Mouse (Mus musculus): ENCODE data around the gene Gm10024.
"Not testable (repeated sequence)": the region's sequence is repeated elsewhere in the genome, so short reads cannot be mapped to it uniquely, and the experiment has no call there.

Gene Gm10024

DNA sequence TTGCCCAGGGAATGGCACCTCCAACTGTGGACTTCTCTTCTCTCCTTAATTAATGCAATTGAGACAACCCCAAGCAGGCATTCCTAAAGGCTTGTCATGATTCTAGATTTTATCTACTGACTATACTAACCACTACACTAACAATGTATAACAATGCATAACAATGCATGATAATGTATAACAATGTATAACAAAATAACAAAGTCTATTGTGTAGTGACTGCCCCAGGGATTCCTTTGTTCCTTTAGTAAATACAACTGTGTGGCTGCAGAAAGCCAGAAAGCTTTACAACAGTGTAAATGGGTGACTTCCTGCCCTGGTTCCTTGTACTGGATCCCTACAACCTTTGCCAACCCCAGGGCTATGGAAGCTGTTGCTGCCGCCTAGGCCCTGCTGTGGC is 24.7 kb downstream of the Gm10024 start:
- DNase-seq (ENCODE audit: low spot score), result no peak

DNA sequence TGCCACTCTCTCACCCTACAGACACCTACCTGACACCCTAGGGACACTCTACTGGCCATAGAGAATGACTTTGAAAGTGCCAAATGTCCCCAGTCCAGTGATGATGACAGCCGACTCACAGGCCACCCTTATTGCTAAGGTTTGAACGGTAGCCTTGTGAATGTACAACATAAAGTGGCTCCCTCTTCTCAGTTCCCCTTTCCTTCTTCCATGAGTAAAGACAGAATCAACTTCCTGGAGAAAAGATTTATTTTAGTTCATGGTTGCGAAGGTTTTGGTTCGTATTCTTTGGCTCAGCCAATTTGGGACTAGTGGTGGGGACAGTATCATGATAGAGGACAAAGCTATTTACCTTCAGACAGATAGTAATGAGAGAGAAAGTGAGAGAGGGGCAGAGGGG is 27.7 kb downstream of the Gm10024 start:
- DNase-seq (ENCODE audit: low spot score), result no peak

DNA sequence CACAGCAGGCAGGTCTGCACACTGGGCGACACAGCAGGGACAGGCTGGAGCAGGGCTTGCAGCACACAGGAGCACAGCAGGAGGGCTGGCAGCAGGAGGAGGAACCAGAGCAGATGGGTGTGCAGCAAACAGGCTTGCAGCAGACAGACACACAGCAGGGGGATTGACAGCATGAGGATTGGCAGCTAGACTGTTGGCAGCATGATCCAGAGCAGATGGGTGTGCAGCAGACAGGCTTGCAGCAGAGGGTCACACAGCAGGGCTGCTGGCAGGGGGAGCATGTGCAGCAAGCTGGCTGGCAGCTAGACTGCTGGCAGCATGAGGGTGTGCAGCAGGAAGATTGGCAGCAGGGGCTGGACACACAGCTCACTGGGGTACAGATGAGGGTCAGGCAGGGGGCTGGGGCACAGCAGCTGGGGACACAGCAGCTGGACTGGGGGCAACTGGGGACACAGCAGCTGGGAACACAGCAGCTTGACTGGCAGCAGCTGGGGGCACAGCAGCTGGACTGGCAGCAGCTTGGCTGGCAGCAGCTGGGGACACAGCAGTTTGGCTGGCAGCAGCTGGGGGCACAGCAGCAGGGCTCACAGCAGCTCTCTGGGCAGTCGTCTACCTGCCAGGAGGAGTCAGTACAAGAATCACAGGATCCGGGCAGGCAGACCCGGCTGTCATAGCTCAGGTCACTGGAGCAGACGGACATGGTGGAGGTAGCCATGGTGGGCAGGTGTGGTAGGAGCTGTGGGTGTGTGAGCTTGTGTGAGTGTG is 30.8 kb downstream of the Gm10024 start, which contains the start of gene Gm18596:
Gene Gm18596 (minus strand): TSS at position 715 of the 765 bp plus-strand sequence.
- not testable (repeated sequence) for DNase-seq (ENCODE audit: low spot score)

DNA sequence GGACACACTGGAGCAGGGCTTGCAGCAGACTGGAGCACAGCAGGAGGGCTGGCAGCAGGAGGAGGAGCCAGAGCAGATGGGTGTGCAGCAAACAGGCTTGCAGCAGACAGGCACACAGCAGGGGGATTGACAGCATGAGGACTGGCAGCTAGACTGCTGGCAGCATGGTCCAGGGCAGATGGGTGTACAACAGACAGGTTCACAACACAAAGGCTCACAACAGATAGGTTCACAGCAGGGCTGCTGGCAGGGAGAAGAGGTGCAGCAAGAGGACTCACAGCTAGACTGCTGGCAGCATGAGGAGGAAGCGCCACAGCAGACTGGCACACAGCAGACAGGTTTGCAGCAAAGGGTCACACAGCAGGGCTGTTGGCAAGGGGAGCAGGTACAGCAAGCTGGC is 39.4 kb downstream of the Gm10024 start:
- not testable (repeated sequence) for DNase-seq (ENCODE audit: low spot score)

DNA sequence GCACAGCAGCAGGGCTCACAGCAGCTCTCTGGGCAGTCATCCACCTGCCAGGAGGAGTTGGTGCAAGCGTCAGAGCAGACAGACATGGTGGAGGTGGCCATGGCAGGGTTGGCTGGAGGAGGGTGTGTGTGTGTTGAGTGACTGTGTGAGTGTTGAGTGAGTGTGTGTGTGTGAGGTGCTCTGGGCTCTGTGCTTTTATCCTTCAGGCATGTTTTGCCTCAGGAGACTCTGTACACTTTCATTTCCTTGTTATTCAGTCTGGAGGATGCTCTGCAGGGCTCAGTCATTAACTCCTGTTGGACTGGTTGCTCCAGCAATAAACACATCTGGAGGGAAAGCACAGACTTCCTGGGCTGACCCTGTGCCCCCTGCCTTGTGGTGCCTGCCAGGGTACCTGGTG is 40.0 kb downstream of the Gm10024 start, which contains the start of gene Gm9736:
Gene Gm9736 (minus strand): TSS at position 101 of the 400 bp plus-strand sequence.
- DNase-seq (ENCODE audit: low spot score), result not testable (repeated sequence)

DNA sequence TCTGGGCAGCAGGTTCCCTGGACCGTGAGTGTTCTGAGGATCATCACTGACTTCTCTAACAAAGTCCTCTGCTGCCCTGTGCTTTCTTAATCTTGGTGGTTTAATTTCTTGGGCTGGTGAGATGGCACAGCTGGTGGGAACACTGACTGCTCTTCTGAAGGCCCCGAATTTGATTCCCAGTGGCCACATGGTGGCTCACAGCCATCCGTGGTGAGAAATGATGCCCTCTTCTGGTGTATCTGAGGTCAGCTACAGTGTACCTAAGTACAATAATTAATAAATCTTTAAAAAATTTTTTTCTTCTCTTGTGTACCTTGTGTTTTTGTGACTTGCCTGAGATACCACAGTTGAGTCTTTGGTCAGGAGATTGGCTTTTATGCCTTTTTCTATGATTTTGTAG is 41.1 kb downstream of the Gm10024 start:
- not testable (repeated sequence) for DNase-seq (ENCODE audit: low spot score)

DNA sequence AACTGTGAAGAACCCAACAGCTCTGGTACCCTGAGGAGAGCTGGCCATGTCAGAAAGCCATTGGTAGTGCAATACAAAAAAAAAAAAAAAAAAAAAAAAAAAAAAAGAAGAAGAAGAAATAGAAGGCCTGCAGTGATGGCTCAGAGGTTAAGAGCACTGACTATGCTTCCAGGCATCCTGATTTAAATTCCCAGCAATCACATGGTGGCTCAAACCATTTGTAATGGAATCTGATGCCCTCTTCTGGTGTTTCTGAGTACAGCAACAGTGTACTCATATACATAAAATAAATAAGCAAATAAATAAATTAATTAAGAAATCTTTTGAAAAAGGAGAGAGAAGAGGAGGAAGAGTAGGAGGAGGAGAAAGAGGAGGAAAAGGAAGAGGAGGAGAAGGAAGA is 42.2 kb downstream of the Gm10024 start:
- DNase-seq (ENCODE audit: low spot score), result no peak

GRCm38 (mm10) chr10:77759582-77759981 is 48.3 kb downstream of the Gm10024 start, which contains the start of gene Gm3233:
Gm3233 (minus strand) TSS chr10:77759682.
- not testable (repeated sequence) for DNase-seq (ENCODE audit: low spot score)
